Mouse (Mus musculus) G1E (cell line): ENCODE data around the gene Sema3a.

Experiments
- CTCF ChIP-seq: IDR thresholded peaks from 2 replicates; pipeline ENCODE4 v1.5.1; 2012; ENCODE audit warnings: low read depth, low read length, inconsistent platforms, mixed read lengths
- GATA1 ChIP-seq: IDR thresholded peaks from 2 replicates; pipeline ENCODE4 v1.6.1; 2012; ENCODE audit warnings: borderline replicate concordance, low read length, inconsistent platforms, mixed read lengths
- GATA2 ChIP-seq: IDR thresholded peaks from 2 replicates; pipeline ENCODE4 v1.6.1; 2012; ENCODE audit warnings: low read depth, low read length, inconsistent platforms, borderline replicate concordance
- TAL1 ChIP-seq: conservative IDR thresholded peaks from 2 replicates; pipeline ENCODE4 v1.6.1; 2012; ENCODE audit warnings: low read depth, low read length, inconsistent platforms, mixed read lengths

GRCm38 (mm10) chr5:13529226-13529625, 404.0 kb downstream of the Sema3a start:
- TF ChIP-seq CTCF, result no peak
- no peak for TF ChIP-seq GATA2
- no peak for TF ChIP-seq TAL1
- no peak for TF ChIP-seq GATA1
